ENCODE assay signal across 8 mouse cellular contexts in the genomic region with DNA sequence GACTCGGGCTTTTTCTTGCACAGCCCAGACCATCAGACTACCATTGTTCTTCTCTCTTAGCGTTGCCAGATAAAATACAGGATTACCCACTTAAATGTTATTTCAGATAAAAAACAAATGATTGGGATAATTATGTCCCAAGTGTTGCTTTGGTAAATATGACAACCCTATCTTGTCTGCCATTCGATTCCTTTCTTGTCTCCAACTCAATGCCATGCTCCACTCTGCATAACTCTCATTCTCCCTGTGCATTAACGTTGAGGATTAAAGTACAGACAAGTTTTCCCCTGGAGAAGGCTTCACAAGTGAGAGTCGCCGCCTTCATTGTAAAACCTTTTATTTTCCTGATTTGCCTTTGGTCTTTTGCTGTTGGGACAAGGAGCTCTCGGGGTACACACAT. TPM values are rescaled to one million over a fixed set of nuclear protein-coding genes. Genes with fewer than 3 reads are reported as not detected.
DNase-seq lines count a peak whose midpoint lies in the region; ATAC-seq lines count a peak whose summit lies in the region.

No protein-coding gene starts in this region.

- 34% methylated on average over 7 of the region's 7 CpGs for WGBS in lung, embryonic 15.5 days
- 52% methylated on average over 7 of the region's 7 CpGs for WGBS in limb, embryonic 10.5 days
- WGBS in neural tube, embryonic 15.5 days = 36% methylated on average over 7 of the region's 7 CpGs

- H3K36me3 ChIP-seq in lung, embryonic 15.5 days = no peaks in the 10 kb centered on the region
- H3K36me3 ChIP-seq in limb, embryonic 10.5 days = no peaks in the 10 kb centered on the region
- H3K36me3 ChIP-seq in neural tube, embryonic 15.5 days = no peaks in the 10 kb centered on the region

- no peak for ATAC-seq in lung, embryonic 15.5 days (ENCODE audit: borderline replicate concordance, extremely low read depth, low FRiP score, low TSS enrichment)
- ATAC-seq in erythroblast, adult 5-6 weeks (replicated peaks; ENCODE audit: low FRiP score, poor library complexity, severe bottlenecking) = peak; percentile 12; the same call in 1 of the 2 replicates
- ATAC-seq in neural tube, embryonic 15.5 days (ENCODE audit: low FRiP score) = peak; percentile 52; the same call in 1 of the 2 replicates

- H3K9ac ChIP-seq in lung, embryonic 15.5 days = no peak overlapping the region
- H3K9ac ChIP-seq in neural tube, embryonic 15.5 days (replicated peaks) = peak overlapping the region; percentile 69; the same call in 1 of the 2 replicates

- DNase-seq in lung, postnatal 36 days = no peak
- DNase-seq in limb, embryonic 10.5 days (ENCODE audit: low spot score) = no peak
- no peak for DNase-seq in retina, embryonic 14.5 days (ENCODE audit: low spot score)
- no peak for DNase-seq in layer of hippocampus, postnatal 14 days (ENCODE audit: low spot score in 2 of 2)
- DNase-seq in lung, postnatal 4 days = no peak

- H3K4me2 ChIP-seq in lung, embryonic 15.5 days = peak overlapping the region; percentile 47
- H3K4me2 ChIP-seq in neural tube, embryonic 15.5 days = peak overlapping the region; percentile 51

- H3K4me1 ChIP-seq in lung, embryonic 15.5 days = no peaks in the 10 kb centered on the region
- H3K4me1 ChIP-seq in limb, embryonic 10.5 days = no peaks in the 10 kb centered on the region
- H3K4me1 ChIP-seq in neural tube, embryonic 15.5 days = no peaks in the 10 kb centered on the region

- H3K27me3 ChIP-seq in lung, embryonic 15.5 days = peaks cover 15% of the 10 kb centered on the region; the same call in 1 of the 2 replicates
- H3K27me3 ChIP-seq in limb, embryonic 10.5 days (ENCODE audit: low read depth, poor library complexity, severe bottlenecking) = peaks cover 83% of the 10 kb centered on the region
- peaks cover 6% of the 10 kb centered on the region; the same call in 1 of the 2 replicates for H3K27me3 ChIP-seq in neural tube, embryonic 15.5 days (replicated peaks)

- 0 out of 2 replicates have a peak overlapping the region, but pooled peaks have one; percentile 29 for H3K27ac ChIP-seq in lung, embryonic 15.5 days
- peak overlapping the region; percentile 94 for H3K27ac ChIP-seq in limb, embryonic 10.5 days
- peak overlapping the region; percentile 90 for H3K27ac ChIP-seq in neural tube, embryonic 15.5 days (replicated peaks)

- H3K9me3 ChIP-seq in lung, embryonic 15.5 days = no peaks in the 10 kb centered on the region
- H3K9me3 ChIP-seq in limb, embryonic 10.5 days (replicated peaks) = no peaks in the 10 kb centered on the region
- no peaks in the 10 kb centered on the region for H3K9me3 ChIP-seq in neural tube, embryonic 15.5 days (replicated peaks)

- peak overlapping the region; percentile 69 for H3K4me3 ChIP-seq in lung, embryonic 15.5 days
- H3K4me3 ChIP-seq in limb, embryonic 10.5 days = peak overlapping the region; percentile 66
- H3K4me3 ChIP-seq in neural tube, embryonic 15.5 days (replicated peaks) = peak overlapping the region; percentile 64

RNA-seq across cellular contexts. Expression of a gene that starts 0.3 kb away (rescaled TPM):
- 10.7 TPM in 2 replicates for polyA plus RNA-seq in lung, embryonic 15.5 days (2015; fragmentation: Nextera tagmentation; extraction: Ambion mirVana)
- 25.6 and 29.9 TPM in 2 replicates for total RNA-seq in erythroblast, adult 5-6 weeks (2015; ENCODE audit: low replicate concordance)
- total RNA-seq in erythroblast, adult 5-6 weeks (2017; ENCODE audit: low replicate concordance) = 39.2 and 42.5 TPM in 2 replicates
- polyA plus RNA-seq in limb, embryonic 10.5 days (2016; fragmentation: Nextera tagmentation; extraction: Ambion mirVana) = 8.2 and 9.2 TPM in 2 replicates
- 5.8 and 6.7 TPM in 2 replicates for polyA plus RNA-seq in neural tube, embryonic 15.5 days (2015; fragmentation: Nextera tagmentation; extraction: Ambion mirVana)
- 10 to 100 TPM; 22.5 to 26.0 TPM for total RNA-seq in layer of hippocampus, postnatal 14 days (2021)

Comparison
In these comparisons a context has a peak if more than half of its experiments do, and no peak if none do; other contexts are left out.
1. H3K27ac ChIP-seq: peak in every context shown above with its lines; median percentile 94 in limb, embryonic 10.5 days; 90 in neural tube, embryonic 15.5 days; 29 in lung, embryonic 15.5 days.